Mouse (Mus musculus): ENCODE results near the gene Pgghg.

Pgghg gene

DNA sequence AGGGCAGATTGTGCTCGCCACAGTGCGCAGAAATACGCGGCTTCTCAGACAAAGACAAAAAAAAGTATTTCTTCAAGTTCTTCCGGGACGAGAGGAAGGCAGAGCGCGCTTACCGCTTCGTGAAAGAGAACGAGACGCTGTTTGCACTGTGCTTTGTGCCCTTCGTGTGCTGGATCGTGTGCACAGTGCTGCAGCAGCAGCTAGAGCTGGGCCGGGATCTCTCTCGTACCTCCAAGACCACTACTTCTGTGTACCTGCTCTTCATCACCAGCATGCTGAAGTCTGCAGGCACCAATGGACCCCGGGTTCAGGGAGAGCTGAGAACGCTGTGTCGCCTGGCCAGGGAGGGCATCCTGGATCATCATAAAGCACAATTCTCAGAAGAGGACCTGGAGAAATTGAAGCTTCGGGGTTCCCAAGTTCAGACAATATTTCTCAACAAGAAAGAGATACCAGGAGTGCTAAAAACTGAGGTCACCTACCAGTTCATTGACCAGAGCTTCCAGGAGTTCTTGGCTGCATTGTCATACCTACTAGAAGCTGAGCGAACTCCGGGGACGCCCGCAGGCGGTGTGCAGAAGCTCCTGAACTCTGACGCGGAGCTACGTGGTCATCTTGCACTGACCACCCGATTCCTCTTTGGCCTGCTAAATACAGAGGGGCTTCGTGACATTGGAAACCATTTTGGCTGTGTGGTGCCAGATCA lies 18.0 kb upstream of the Pgghg start:
- DNase-seq: no peak

DNA sequence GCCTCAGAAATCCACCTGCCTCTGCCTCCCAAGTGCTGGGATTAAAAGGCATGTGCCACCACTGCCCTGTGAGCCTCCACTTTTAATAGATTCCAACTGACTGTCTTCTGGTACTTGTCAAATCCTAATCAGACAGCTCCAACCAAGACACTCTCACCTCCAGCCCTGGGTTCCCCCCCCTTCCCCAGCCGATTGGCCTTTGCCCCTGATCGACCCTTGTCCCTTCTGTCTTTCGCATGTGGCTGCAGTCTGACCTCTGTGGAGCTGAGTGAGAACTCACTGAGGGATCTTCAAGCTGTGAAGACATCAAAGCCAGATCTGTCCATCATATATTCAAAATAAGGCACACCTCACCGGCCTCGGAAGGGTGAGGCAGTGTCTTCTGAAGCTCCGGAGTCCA lies 14.0 kb upstream of the Pgghg start:
- no peak for DNase-seq

DNA sequence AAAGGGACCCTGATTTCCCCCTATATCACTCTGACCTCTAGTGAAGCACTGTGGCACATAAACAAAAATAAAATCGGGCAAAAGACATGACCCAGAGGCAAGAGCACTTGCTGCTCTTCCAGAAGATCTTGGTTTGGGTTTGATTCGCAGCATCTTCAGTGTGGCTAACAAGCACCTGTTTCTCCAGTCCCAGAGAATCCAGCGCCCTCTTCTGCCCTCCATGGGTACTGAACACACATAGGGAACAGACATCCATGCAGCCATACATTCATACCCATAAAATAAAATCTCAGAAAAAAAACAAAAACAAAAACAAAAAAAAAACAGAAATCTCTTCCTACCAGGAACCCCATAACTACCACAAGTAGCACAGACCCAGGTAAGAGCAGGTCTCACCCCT lies 2.8 kb upstream of the Pgghg start:
- DNase-seq: no peak

DNA sequence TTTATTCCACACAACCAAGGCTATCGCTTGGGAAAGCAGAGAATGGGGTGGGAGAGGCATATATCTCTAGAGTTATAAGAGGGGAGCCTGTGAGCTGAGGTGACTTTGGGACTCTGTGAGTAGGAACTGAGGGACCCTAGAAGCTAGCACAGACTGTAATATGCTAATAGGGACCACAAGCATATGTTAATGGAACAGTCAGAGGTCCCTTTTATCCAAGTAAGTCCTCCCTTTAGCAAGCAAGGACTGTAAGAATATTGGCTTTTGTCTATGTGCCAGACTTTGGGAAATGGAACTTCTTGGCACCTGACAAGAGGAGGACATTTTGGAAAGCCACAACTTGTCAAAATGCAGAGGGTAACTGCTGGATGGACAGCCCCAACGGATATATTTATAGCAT lies 2.3 kb upstream of the Pgghg start:
- DNase-seq: no peak

DNA sequence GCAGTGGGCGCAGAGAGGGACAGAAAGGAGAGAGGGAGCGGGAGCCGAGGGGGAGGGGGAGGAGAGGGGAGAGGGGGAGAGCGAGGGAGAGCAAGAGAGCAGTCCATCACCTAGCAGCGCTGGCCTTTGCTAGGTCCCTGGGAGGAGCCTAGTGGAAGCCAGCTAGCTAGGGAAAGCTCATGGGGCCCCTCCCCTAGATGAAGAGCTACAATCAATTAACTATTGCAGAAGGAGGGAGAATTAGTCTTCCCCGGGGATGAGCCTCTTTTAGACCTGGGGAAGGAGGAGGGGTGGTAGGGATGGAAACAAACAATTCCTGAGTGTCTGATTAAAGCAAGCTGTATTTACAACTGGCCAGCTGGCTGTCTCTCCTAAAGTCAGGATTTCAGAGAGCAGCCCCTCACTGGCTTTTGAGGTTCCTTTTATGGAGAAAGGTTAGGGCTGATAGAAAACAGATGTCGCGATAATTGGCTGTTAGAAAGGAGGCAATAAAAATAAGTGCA lies 1.5 kb upstream of the Pgghg start:
- DNase-seq: no peak

DNA sequence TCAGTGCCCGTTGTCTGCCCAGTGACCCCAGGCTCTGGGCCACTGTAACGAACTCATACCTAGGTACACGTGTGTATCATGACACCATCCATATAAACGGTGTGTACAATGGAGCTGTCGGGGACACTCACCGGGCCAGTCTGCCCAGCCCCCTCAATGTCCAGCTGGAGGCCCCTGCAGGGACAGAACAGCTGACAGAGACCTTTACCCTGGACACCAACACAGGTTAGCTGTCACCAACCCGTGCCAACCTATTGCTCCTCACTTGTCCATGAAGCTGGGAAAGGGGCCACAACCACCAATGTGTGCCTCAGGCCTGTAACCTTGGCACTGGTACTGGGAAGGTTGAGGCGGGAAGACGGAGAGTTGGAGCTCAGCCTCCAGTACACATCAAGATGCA lies 1.1 kb downstream of the Pgghg start:
- no peak for DNase-seq

DNA sequence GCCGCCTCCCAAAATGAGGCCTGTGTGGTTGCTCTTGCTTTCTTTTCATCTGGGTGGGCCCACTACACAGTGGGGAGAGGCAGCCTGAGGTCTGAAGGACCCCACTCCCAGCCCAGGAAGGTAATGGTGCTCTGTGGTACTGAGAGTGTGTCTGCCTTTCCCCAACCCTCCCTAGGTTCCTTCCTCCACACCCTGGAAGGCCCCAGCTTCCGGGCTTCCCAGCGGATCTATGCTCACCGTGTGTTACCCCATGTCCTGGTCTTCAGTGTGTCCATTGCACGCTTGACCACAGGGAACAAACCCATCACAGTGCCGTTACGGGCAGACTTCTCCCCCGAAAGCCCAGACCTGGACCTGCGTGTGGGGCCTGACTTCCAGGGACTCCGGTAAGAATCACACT lies 1.6 kb downstream of the Pgghg start:
- no peak for DNase-seq

DNA sequence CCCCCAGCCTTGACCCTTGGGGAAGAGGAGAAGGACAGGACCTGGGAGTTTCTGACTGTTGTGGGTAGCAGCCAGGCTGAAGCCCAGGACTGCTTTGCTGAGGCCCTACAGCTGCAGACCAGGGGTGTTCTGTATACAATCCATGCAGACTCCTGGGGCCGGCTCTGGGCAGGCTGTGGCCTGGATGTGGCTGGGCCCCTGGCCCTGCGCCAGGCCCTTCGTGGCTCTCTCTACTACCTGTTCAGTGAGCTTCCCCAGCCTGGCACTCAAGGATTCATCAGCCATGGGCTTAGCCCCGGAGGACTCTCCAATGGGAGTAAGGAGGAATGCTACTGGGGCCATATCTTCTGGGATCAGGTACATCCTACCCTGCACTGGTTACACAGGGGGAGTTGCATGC lies 2.2 kb downstream of the Pgghg start:
- no peak for DNase-seq

DNA sequence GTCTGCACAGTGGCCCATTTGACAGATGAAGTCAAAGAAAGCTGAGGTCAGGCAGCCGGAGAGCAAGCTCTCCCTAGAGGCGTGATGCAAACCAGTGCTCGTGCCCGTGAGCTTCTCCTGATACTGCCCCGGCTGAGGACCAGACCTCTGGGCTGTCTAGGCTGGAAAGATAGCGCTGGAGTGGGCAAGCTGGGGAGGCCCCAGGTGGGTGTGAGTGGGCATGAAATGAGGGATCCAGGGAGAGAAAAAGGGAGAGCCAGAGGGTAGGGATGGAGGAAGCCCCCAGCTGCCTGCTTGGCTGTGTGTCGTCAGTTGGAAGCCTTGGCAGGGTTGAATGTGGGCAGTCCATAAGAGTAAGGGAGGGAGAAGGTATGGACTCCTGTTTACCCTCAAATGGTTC lies 3.0 kb downstream of the Pgghg start:
- DNase-seq: no peak

DNA sequence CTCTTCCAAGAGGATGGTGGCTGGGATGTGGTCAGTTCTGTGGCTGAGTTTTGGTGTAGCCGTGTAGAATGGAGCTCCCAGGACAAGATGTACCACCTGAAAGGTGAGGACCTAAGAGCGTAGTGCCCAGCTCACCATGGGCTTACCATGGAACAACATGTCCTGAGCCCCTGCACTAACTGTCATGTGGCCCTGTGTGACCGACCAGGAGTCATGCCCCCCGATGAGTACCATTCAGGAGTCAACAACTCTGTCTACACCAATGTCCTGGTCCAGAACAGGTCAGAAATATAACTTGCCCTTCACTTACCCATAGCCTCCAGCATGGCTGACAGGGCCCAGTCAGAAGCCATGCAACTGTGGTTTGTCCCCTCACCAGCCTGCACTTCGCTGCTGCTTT lies 4.1 kb downstream of the Pgghg start:
- DNase-seq: no peak

DNA sequence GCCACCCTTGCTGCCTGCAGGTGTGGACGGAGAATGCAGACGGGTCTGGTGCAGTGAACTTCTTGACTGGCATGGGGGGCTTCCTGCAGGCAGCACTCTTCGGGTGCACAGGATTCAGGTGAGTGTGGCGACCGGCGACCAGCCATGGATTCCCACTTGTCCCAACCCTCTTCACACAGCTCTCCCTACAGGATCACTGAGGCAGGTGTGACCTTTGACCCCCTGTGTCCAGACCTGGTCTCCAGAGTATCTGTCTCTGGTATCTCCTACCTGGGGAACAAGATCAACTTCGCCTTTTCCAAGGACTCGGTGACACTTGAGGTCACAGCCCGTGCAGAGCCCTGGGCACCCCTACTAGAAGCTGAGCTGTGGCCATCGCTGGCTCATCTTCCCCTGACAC lies 5.1 kb downstream of the Pgghg start:
- DNase-seq: no peak

DNA sequence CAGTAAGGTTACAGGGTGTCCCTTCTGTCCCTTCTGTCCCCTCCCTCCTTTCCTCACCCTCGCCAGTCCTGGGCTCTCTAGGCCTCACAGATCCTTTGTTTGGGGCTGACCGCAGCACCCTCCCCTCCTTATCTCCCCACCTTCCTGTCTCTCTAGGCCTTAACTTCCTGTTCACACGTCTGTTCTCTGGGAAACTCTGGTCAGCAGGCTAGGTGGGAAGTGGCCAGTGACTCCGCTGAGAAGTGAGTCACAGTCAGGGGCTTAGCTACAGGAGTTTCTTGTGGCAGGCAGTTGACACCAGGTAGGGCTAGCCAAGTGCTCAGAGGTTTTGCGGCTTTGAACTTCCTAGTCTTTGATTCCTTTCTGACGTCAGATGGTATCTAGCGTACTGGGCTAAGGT lies 5.8 kb downstream of the Pgghg start:
- no peak for DNase-seq

DNA sequence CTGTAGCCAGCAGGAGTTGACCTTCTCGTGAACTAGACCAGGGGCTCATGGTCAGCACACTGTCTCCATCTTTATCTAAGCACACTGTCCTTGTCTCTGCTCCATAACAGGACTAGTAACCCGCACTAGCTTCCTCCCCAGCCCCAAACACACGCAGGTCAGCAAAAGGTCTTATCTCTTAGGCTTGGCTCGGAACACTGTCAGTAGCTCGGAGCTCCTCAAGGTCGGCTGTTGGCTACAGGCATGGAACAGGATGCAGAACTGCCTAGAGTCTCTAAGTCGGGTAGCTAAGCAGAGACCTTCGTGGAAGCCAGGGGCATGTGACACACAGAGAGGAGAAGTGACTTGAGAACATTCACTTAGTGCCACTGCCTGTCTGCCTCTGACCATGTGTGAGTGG lies 7.0 kb downstream of the Pgghg start:
- DNase-seq: no peak

DNA sequence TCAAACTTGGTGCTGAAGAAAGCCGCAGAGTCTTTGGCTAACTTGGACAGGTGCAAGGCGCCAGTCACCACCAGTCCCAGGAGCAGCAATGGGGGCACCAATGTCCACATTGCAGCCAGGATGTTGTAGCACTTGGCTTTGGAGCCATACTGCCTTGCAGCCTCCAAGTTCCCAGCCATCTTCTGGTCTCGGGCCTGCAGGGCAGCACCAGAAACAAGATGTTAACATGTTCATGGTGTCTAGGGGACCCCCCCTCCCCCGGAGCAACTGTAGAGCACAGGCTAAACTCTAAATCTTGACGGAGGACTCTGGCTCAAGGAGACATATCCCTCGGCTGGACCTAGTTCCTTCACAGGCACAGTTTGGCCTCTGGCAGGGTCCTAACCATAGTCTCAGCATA lies 8.1 kb downstream of the Pgghg start:
- DNase-seq: no peak

DNA sequence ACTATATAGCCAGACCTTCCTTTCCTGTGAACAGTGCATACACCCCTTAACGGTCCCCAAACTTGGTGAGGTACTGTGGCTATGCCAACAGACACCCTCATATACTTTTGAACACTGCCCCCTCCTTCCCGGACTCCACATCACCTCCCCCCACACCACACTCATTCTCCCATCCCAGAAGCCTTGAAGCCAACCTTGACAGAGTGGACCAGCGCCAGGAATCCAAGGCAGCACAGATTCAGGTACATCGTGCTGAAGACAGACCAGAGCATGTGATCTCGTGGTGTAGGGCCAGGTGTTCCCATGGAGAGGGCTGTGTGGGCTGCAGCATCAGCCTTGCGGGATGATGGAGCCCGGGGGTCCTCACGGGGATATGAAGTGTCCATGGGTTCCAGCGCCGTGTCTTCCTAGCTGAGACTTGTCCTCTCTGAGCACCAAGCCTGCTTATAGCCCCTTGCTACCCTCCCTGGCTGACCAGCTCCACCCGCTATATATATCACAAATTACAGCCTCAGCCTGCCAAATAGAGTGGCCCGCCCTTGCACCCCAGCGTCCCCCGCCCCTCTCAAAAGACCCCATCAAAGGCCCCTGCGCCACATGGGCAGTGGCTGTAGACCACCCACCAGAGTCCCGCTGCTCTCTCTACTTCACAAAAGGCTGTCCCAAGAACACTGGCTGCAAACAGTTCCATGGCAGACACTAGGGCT lies 8.8 kb downstream of the Pgghg start, which contains the start of gene Ifitm5:
Ifitm5 (minus strand) TSS at position 468 of the 707 bp plus-strand sequence.
- no peak for DNase-seq

DNA sequence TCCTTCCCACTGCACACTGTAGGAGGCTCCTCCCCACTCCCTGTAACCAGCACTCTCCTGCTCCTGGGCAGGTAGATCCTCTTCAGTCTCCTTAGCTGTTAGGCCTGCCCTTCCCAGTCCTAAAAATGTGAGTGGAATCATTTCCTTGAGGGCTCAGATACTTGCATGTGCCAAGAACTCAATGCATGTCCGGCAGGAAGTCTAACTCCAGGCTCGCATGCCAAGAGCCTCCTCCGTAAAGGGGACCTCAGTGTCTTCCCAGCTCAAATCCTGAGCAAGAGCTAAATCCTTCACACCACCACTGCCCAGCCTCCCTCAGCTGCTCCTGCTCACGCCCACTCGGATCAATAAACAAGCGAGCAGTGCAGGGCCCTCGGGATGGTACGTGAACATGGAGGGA lies 9.9 kb downstream of the Pgghg start:
- DNase-seq: no peak

DNA sequence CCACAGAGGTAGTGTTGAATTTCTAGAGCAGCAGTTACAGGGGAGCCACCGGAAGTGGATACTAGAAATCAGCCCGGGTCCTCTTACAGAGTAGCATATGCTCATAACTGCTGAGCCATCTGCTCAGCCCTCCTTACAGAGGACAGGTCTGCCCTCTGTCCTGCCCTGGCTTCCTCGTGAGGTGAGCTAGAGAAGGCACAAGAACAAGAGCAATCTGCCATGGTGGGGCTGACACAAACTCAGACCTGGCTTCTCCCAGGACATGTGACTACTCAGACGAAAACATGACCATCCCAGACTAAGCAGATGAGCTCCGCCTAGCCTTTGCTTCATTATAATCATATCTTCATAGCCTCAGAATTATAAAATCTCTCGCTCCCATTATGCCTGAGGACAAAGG lies 10.6 kb downstream of the Pgghg start:
- no peak for DNase-seq

DNA sequence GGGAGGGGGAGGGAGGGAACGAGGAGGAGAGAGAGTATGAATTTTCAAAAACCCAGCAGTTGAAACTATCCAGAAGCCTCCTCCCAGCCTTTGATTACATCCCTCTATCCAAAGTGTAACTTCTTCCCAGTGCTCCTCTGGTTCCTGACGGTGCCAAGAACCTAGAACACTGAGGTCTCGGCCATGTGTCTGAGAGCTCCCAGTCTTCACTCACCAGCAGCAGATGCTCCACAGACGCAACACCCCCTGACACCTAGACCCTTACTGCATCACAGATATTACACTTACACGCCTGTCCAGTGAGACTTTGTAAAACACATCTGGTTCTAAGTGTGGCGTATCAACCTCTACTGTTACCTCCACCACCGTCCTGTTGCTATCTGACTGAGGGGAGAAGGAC lies 11.2 kb downstream of the Pgghg start:
- no peak for DNase-seq

DNA sequence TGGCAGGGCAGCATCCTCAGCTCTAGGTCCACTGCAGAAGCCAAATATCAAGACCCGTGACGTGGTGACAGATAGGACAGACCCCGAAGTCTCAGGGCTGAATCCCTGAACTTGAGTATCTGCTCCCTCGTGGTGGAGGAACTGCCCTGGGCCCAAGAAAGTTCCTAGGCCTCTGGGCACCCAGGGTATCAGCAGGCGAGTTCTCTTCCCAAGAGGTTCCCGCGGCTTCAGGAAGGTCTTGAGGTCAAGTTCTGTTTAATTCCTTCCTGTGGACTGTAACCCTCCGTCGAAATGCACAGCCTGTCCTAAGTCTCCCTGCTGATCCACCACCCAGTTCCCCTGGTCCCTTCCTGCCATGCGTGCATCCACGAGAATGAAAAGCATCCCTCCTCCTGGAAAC lies 11.9 kb downstream of the Pgghg start:
- DNase-seq: no peak

DNA sequence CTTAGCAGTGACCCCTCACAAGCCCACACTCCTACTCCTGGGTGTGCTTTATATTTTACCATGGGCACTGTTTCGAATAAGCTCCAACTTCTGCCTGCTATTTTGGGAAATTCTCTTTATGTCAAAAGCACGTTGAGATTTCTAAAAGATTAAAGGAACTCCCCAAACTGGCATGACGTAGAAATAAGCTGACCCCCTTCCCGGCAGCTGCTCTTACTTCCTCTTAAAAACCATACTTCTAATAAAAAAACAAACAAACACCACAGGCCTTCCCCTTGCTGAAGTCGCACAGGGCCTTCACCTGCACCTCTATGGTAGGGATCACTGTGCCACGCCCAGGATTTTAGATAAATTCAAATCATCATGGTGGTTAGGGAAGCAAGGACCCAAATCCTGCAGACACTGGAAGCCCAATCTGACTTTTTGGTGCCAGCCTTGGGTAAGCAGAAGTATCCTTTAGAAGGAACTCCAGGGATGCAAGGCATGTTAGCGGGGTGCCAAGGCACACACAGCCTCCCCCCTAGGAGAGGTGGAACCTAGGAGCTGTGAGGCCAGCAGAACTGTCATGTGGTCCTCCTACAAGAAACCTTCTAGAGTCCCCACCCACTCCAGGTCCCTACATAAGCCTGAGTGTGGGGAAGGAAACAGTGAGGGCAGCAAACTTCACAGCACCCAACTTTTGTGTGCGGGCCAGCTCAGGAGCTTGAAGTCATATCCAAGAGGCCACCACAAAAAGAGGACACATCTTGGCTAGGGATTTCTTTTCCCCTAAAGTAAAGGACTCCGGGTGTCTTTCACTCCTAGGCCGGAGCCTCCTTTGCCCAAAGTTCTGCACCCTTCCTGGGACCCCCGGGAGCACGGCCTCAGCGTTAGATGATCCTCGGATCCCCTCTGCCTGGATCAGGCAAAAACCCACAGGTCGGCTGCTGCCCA lies 12.9 kb downstream of the Pgghg start:
- DNase-seq: no peak

DNA sequence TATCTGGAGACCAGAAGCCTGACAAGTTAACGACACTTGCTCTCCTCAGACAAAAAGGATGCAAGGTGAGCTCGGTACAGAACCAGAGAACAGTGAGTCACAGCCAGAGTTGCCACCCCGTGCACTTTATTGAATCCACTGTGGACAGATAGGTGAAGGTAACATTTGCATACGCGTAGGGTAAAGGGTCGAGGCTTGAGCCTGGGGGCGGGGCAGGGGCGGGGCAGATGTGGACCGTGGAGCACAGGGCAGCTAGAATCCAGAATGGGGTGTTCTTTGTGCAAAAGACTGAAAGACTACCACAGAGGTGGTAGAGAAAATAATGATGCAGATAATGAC lies 13.5 kb downstream of the Pgghg start:
- DNase-seq: no peak

DNA sequence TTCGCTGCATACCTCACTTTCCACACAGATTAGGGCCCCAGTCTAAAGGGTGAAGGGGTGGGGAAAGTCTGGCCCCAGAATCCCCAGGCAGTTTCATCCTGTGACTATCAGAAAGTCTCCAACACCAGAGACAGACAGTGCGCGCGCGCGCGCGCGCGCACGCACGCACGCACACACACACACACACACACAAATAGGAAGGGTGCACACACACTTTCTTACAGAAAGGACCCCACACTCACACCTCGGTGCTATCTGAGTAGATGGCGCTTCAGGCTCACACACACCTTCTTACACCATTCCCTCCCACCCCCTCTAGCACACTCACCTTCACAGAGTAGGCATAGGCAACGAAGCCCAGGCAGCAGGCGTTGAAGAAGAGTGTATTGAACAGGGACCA lies 14.2 kb downstream of the Pgghg start:
- DNase-seq: no peak

DNA sequence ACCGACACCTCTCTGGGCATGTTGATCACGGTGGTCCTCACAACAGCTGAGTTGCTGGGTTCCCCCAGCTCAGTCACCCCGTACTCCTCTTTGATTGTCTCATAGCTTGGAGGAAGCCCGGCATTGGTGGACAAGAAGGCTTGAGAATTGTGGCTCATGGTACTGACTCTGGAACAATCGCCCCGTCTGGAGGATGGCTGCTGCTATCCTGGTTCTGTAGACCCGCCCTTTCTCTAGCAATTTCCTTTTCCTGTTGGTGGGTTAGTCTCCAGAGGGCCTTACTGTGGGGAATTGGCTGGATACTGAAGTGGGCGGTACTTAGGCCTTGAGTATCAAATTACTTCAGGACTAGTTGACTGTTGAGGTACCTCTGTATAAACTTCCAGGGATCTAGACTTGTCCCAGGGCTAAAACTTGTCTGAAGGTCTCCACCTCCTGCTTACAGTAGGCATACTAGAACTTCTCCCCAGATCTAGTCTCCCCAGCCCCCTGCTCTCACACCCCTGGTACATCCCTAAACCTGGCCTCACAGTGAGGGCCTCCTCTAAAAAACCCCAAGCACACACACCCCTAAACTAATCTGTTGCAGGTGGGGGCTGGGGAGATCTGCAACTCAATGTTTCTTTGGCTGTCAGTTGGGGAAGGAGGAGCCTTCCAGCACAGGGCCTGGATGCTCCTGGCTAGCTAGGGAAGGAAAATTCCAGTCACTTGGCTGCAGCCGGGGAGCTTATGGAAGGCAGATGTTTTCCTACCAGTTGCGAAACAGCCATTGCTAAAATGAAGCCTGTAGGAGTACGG lies 14.8 kb downstream of the Pgghg start, which contains the start of the genes Gm45717 and Ifitm2:
Gm45717 (minus strand) TSS at position 180 of the 798 bp plus-strand sequence.
Ifitm2 (minus strand) TSS at position 230 of the 798 bp plus-strand sequence.
- DNase-seq: no peak

Data from cerebellum, adult 11 months (tissue).